Comparison of ENCODE assay signal across 13 mouse cellular contexts in genomic region chr7:132658688-132659087, GRCm38 (mm10). TPM values are rescaled to one million over a fixed set of nuclear protein-coding genes. Genes with fewer than 3 reads are reported as not detected.
DNase-seq lines count a peak whose midpoint lies in the region; ATAC-seq and TF ChIP-seq lines count a peak whose summit lies in the region.
"Had no signal": no experiment of that assay in that cellular context is flagged by ENCODE, and none has a peak within 500 bp of the region (broad histone marks: within the 10 kb centered on the region; RNA-seq: fewer than 3 reads in every experiment).

No protein-coding gene starts in this region.

- H3K4me3 ChIP-seq in heart, adult 2 months: no peak overlapping the region
- no peak overlapping the region for H3K4me3 ChIP-seq in lung, postnatal 0 days (ENCODE audit: low read depth, low read length)
- H3K4me3 ChIP-seq in small intestine, adult 2 months (ENCODE audit: low read depth, low read length): no peak overlapping the region
- H3K4me3 ChIP-seq: neural tube, embryonic 13.5 days had no signal

- H3K9me3 ChIP-seq in lung, postnatal 0 days (ENCODE audit: low read length): no peaks in the 10 kb centered on the region
- H3K9me3 ChIP-seq: neural tube, embryonic 13.5 days had no signal

- H3K79me2 ChIP-seq in heart, adult 2 months (replicated peaks; ENCODE audit: control insufficient read depth, insufficient read depth, low read length): no peaks in the 10 kb centered on the region

- TF ChIP-seq POLR2A in heart, adult 2 months (IDR thresholded peaks at IDR 0.05; ENCODE audit: insufficient read depth, low read depth, low read length): no peak
- TF ChIP-seq POLR2A in small intestine, adult 2 months (IDR thresholded peaks at IDR 0.05; ENCODE audit: low read depth, low read length): no peak

- H3K36me3 ChIP-seq in heart, adult 2 months (ENCODE audit: control insufficient read depth, insufficient read depth, low read length): no peaks in the 10 kb centered on the region
- no peaks in the 10 kb centered on the region for H3K36me3 ChIP-seq in lung, postnatal 0 days (ENCODE audit: insufficient read depth, low read length)
- H3K36me3 ChIP-seq in small intestine, adult 2 months (ENCODE audit: control insufficient read depth, insufficient read depth, low read length): no peaks in the 10 kb centered on the region
- H3K36me3 ChIP-seq: neural tube, embryonic 13.5 days had no signal

- no peak for TF ChIP-seq CTCF in heart, adult 2 months (IDR thresholded peaks at IDR 0.05)
- TF ChIP-seq CTCF in lung, postnatal 0 days (IDR thresholded peaks at IDR 0.05): no peak
- TF ChIP-seq CTCF in small intestine, adult 2 months (IDR thresholded peaks at IDR 0.05; ENCODE audit: extremely low read depth, insufficient read length, insufficient replicate concordance, low read depth, low read length): no peak

- H3K27ac ChIP-seq in heart, adult 2 months: peak overlapping the region; percentile 87
- H3K27ac ChIP-seq in lung, postnatal 0 days (ENCODE audit: low read length): peak overlapping the region; percentile 73
- H3K27ac ChIP-seq in small intestine, adult 2 months (ENCODE audit: insufficient read depth, low read depth, low read length): 0 out of 2 replicates have a peak overlapping the region, but pooled peaks have one; percentile 31

- 82% methylated on average over 5 of the region's 5 CpGs for WGBS in heart, adult 2 months
- WGBS in lung, postnatal 0 days: 67% methylated on average over 5 of the region's 5 CpGs
- WGBS in small intestine, adult 2 months: 90% methylated on average over 5 of the region's 5 CpGs

- intact Hi-C loops in heart, adult 2 months (cut with DNase I): loop anchor here (1.0 to 5.0 kb wide), 2 partner anchors 12 to 239 kb away; no protein-coding TSS in a partner anchor
- intact Hi-C loops in heart, postnatal 14 days (cut with DNase I): loop anchor here (5.0 kb wide), 4 partner anchors 54 to 344 kb away; partner anchors contain the start of gene Eef1akmt2

- peak overlapping the region; percentile 26; the same call in 1 of the 2 replicates for H3K9ac ChIP-seq in heart, adult 2 months (ENCODE audit: low read depth, low read length)
- no peak overlapping the region for H3K9ac ChIP-seq in lung, postnatal 0 days (replicated peaks; ENCODE audit: low read depth)
- H3K9ac ChIP-seq: neural tube, embryonic 13.5 days had no signal

- TF ChIP-seq EP300 in heart, adult 2 months (IDR thresholded peaks at IDR 0.05; ENCODE audit: insufficient read depth, low read depth, low read length): no peak
- no peak for TF ChIP-seq EP300 in lung, postnatal 0 days (IDR thresholded peaks at IDR 0.05)

- DNase-seq in heart, adult 2 months: peak; percentile 25 to 38
- no peak for DNase-seq in heart, postnatal 14 days
- no peak for DNase-seq in lung, postnatal 0 days (ENCODE audit: low spot score)
- no peak for DNase-seq in lung, postnatal 14 days
- peak; percentile 21 for DNase-seq in kidney, adult 18-20 months
- no peak for DNase-seq in urinary bladder, postnatal 10 days (ENCODE audit: low spot score)
- no peak for DNase-seq in right cerebral cortex, postnatal 36 days (ENCODE audit: low spot score in 2 of 2)
- DNase-seq: right cerebral cortex, postnatal 4 days; thymus, postnatal 36 days had no signal

- H3K4me2 ChIP-seq in lung, postnatal 0 days (replicated peaks; ENCODE audit: low read depth, low read length): no peak overlapping the region
- H3K4me2 ChIP-seq: neural tube, embryonic 13.5 days had no signal

- H3K4me1 ChIP-seq in heart, adult 2 months (ENCODE audit: control insufficient read depth, insufficient read depth, low read length): peaks cover 31% of the 10 kb centered on the region
- peaks cover 35% of the 10 kb centered on the region for H3K4me1 ChIP-seq in lung, postnatal 0 days (ENCODE audit: insufficient read depth, low read depth, low read length)
- peaks cover 16% of the 10 kb centered on the region for H3K4me1 ChIP-seq in small intestine, adult 2 months (ENCODE audit: control insufficient read depth, insufficient read depth, insufficient read length, low read length)

- no peak for ATAC-seq in lung, postnatal 0 days

- H3K27me3 ChIP-seq in heart, adult 2 months (ENCODE audit: control insufficient read depth, insufficient read depth, low read length): no peaks in the 10 kb centered on the region
- no peaks in the 10 kb centered on the region for H3K27me3 ChIP-seq in lung, postnatal 0 days (replicated peaks; ENCODE audit: insufficient read depth, low read length)
- H3K27me3 ChIP-seq in small intestine, adult 2 months (ENCODE audit: control insufficient read depth, insufficient read depth, low read length): no peaks in the 10 kb centered on the region
- H3K27me3 ChIP-seq: neural tube, embryonic 13.5 days had no signal

RNA-seq across cellular contexts. Expression of gene Lhpp, which starts 48.2 kb away (rescaled TPM):
- total RNA-seq in heart, adult 2 months (2021): 10 to 100 TPM; 13.8 to 13.9 TPM
- 22.0 and 26.6 TPM in 2 replicates for polyA plus RNA-seq in heart, adult 2 months (2012; rRNA removed)
- 10 to 100 TPM; 12.9 to 13.6 TPM for total RNA-seq in heart, postnatal 14 days (2021)
- 5.9 and 7.6 TPM in 2 replicates for polyA plus RNA-seq in lung, postnatal 0 days (2015; fragmentation: Nextera tagmentation; extraction: Ambion mirVana)
- polyA plus RNA-seq in small intestine, adult 2 months (2012; rRNA removed): 8.2 and 36.1 TPM in 2 replicates

RNA-seq across cellular contexts. Expression of gene Nkx1-2, which starts 59.3 kb away (rescaled TPM):
- total RNA-seq in heart, adult 2 months (2021): not detected
- not detected in 2 replicates for polyA plus RNA-seq in heart, adult 2 months (2012; rRNA removed)
- not detected for total RNA-seq in heart, postnatal 14 days (2021)
- polyA plus RNA-seq in lung, postnatal 0 days (2015; fragmentation: Nextera tagmentation; extraction: Ambion mirVana): not detected in 2 replicates
- polyA plus RNA-seq in small intestine, adult 2 months (2012; rRNA removed): 0.04 and 0.24 TPM in 2 replicates
- total RNA-seq: granulocyte monocyte progenitor cell, adult 5-6 weeks; layer of hippocampus, postnatal 14 days had no signal

Comparison
In these comparisons a context has a peak if more than half of its experiments do, and no peak if none do; other contexts are left out.
1. DNase-seq: peak in heart, adult 2 months (2 of 2) and kidney, adult 18-20 months (single experiment); none in heart, postnatal 14 days (0 of 2), lung, postnatal 0 days (single experiment), lung, postnatal 14 days (single experiment), urinary bladder, postnatal 10 days (single experiment) and right cerebral cortex, postnatal 36 days (0 of 2).
2. H3K27ac ChIP-seq: peak in every context shown above with its lines; median percentile 87 in heart, adult 2 months; 73 in lung, postnatal 0 days; 31 in small intestine, adult 2 months.